Mouse (Mus musculus): ENCODE data around the gene Galntl6. TPM values are rescaled to one million over a fixed set of nuclear protein-coding genes. Genes with fewer than 3 reads are reported as not detected.

Galntl6 gene
- 0.06 and 0.17 TPM in 2 replicates for polyA plus RNA-seq (2015; fragmentation: Nextera tagmentation; extraction: Ambion mirVana)

- Histone ChIP-seq H3K9me3 (ENCODE audit: low read length) (no peaks in the 10 kb centered on the region), H3K4me3 (ENCODE audit: low read depth, low read length) (peak within 1 kb of the TSS; percentile 31), H3K36me3 (ENCODE audit: insufficient read depth, low read length) (no peaks in the 10 kb centered on the region), H3K27ac (ENCODE audit: low read length) (no peak within 1 kb of the TSS), H3K4me1 (ENCODE audit: insufficient read depth, low read depth, low read length) (no peaks in the 10 kb centered on the region), H3K27me3 (replicated peaks; ENCODE audit: insufficient read depth, low read length) (0 out of 2 replicates have a peak, but pooled peaks cover 15% of the 10 kb centered on the region), H3K4me2 (replicated peaks; ENCODE audit: low read depth, low read length) (peak within 1 kb of the TSS; percentile 57), H3K9ac (replicated peaks; ENCODE audit: low read depth) (no peak within 1 kb of the TSS)
- no peak for ATAC-seq
- DNase-seq (ENCODE audit: low spot score) = no peak
- WGBS = under 1% methylated on average over 37 of the region's 37 CpGs
- TF ChIP-seq CTCF (IDR thresholded peaks at IDR 0.05) (no peak), EP300 (IDR thresholded peaks at IDR 0.05) (no peak)
Observed at GRCm38 (mm10) chr8:58912196-58912839, at the start of gene Galntl6. Gene Galntl6, minus strand, starts transcription at chr8:58912640.

GRCm38 (mm10) chr8:58957195-58957739 lies 44.8 kb upstream of the Galntl6 start:
- H3K4me1 ChIP-seq (ENCODE audit: insufficient read depth, low read depth, low read length) = no peaks in the 10 kb centered on the region
- no peaks in the 10 kb centered on the region for H3K27me3 ChIP-seq (replicated peaks; ENCODE audit: insufficient read depth, low read length)
- WGBS = 73% methylated on average over 5 of the region's 5 CpGs
- H3K36me3 ChIP-seq (ENCODE audit: insufficient read depth, low read length) = no peaks in the 10 kb centered on the region
- TF ChIP-seq CTCF (IDR thresholded peaks at IDR 0.05) = no peak
- TF ChIP-seq EP300 (IDR thresholded peaks at IDR 0.05) = no peak
- no peak overlapping the region for H3K4me3 ChIP-seq (ENCODE audit: low read depth, low read length)
- H3K9me3 ChIP-seq (ENCODE audit: low read length) = no peaks in the 10 kb centered on the region
- H3K4me2 ChIP-seq (replicated peaks; ENCODE audit: low read depth, low read length) = no peak overlapping the region
- H3K27ac ChIP-seq (ENCODE audit: low read length) = no peak overlapping the region
- ATAC-seq (no peak), DNase-seq (ENCODE audit: low spot score) (no peak)
- H3K9ac ChIP-seq (replicated peaks; ENCODE audit: low read depth) = no peak overlapping the region

GRCm38 (mm10) chr8:58943773-58944172 lies 31.3 kb upstream of the Galntl6 start:
- H3K27me3 ChIP-seq (replicated peaks; ENCODE audit: insufficient read depth, low read length) = no peaks in the 10 kb centered on the region
- ATAC-seq (no peak), DNase-seq (ENCODE audit: low spot score) (no peak)
- no peaks in the 10 kb centered on the region for H3K9me3 ChIP-seq (ENCODE audit: low read length)
- WGBS = 71% methylated on average over 4 of the region's 4 CpGs
- H3K4me1 ChIP-seq (ENCODE audit: insufficient read depth, low read depth, low read length) = no peaks in the 10 kb centered on the region
- no peaks in the 10 kb centered on the region for H3K36me3 ChIP-seq (ENCODE audit: insufficient read depth, low read length)
- H3K27ac ChIP-seq (ENCODE audit: low read length) = no peak overlapping the region
- H3K4me3 ChIP-seq (ENCODE audit: low read depth, low read length) = no peak overlapping the region
- H3K4me2 ChIP-seq (replicated peaks; ENCODE audit: low read depth, low read length) = no peak overlapping the region
- no peak overlapping the region for H3K9ac ChIP-seq (replicated peaks; ENCODE audit: low read depth)
- TF ChIP-seq EP300 (IDR thresholded peaks at IDR 0.05) (no peak), CTCF (IDR thresholded peaks at IDR 0.05) (no peak)

- no peaks in the 10 kb centered on the region for H3K27me3 ChIP-seq (replicated peaks; ENCODE audit: insufficient read depth, low read length)
- no peaks in the 10 kb centered on the region for H3K36me3 ChIP-seq (ENCODE audit: insufficient read depth, low read length)
- ATAC-seq (no peak), DNase-seq (ENCODE audit: low spot score) (no peak)
- WGBS = 61% methylated on average over 1 of the region's 1 CpGs
- no peaks in the 10 kb centered on the region for H3K4me1 ChIP-seq (ENCODE audit: insufficient read depth, low read depth, low read length)
- no peak overlapping the region for H3K27ac ChIP-seq (ENCODE audit: low read length)
- H3K4me2 ChIP-seq (replicated peaks; ENCODE audit: low read depth, low read length) = no peak overlapping the region
- H3K9ac ChIP-seq (replicated peaks; ENCODE audit: low read depth) = no peak overlapping the region
- no peaks in the 10 kb centered on the region for H3K9me3 ChIP-seq (ENCODE audit: low read length)
- no peak overlapping the region for H3K4me3 ChIP-seq (ENCODE audit: low read depth, low read length)
- TF ChIP-seq EP300 (IDR thresholded peaks at IDR 0.05) = no peak
- no peak for TF ChIP-seq CTCF (IDR thresholded peaks at IDR 0.05)
Observed at GRCm38 (mm10) chr8:58931066-58931465, 18.6 kb upstream of the Galntl6 start.

GRCm38 (mm10) chr8:58915142-58915541 lies 2.7 kb upstream of the Galntl6 start:
- TF ChIP-seq CTCF (IDR thresholded peaks at IDR 0.05) = no peak
- no peak for TF ChIP-seq EP300 (IDR thresholded peaks at IDR 0.05)
- Histone ChIP-seq H3K36me3 (ENCODE audit: insufficient read depth, low read length) (no peaks in the 10 kb centered on the region), H3K9me3 (ENCODE audit: low read length) (no peaks in the 10 kb centered on the region), H3K27ac (ENCODE audit: low read length) (no peak overlapping the region), H3K27me3 (replicated peaks; ENCODE audit: insufficient read depth, low read length) (0 out of 2 replicates have a peak, but pooled peaks cover 15% of the 10 kb centered on the region), H3K4me2 (replicated peaks; ENCODE audit: low read depth, low read length) (no peak overlapping the region), H3K4me1 (ENCODE audit: insufficient read depth, low read depth, low read length) (no peaks in the 10 kb centered on the region), H3K9ac (replicated peaks; ENCODE audit: low read depth) (no peak overlapping the region), H3K4me3 (ENCODE audit: low read depth, low read length) (no peak overlapping the region)
- ATAC-seq (no peak), DNase-seq (ENCODE audit: low spot score) (no peak)
- 45% methylated on average over 2 of the region's 2 CpGs for WGBS

- no peak overlapping the region for H3K4me2 ChIP-seq (replicated peaks; ENCODE audit: low read depth, low read length)
- no peak overlapping the region for H3K4me3 ChIP-seq (ENCODE audit: low read depth, low read length)
- ATAC-seq = no peak
- H3K27me3 ChIP-seq (replicated peaks; ENCODE audit: insufficient read depth, low read length) = 0 out of 2 replicates have a peak, but pooled peaks cover 15% of the 10 kb centered on the region
- H3K9me3 ChIP-seq (ENCODE audit: low read length) = no peaks in the 10 kb centered on the region
- H3K9ac ChIP-seq (replicated peaks; ENCODE audit: low read depth) = no peak overlapping the region
- no peaks in the 10 kb centered on the region for H3K4me1 ChIP-seq (ENCODE audit: insufficient read depth, low read depth, low read length)
- 32% methylated on average over 3 of the region's 3 CpGs for WGBS
- H3K27ac ChIP-seq (ENCODE audit: low read length) = no peak overlapping the region
- H3K36me3 ChIP-seq (ENCODE audit: insufficient read depth, low read length) = no peaks in the 10 kb centered on the region
- no peak for DNase-seq (ENCODE audit: low spot score)
- TF ChIP-seq CTCF (IDR thresholded peaks at IDR 0.05) (no peak), EP300 (IDR thresholded peaks at IDR 0.05) (no peak)
Observed at GRCm38 (mm10) chr8:58913640-58913968, 1.2 kb upstream of the Galntl6 start.

Data from lung, postnatal 0 days (tissue).